Mouse (Mus musculus): ENCODE measurements around the gene Acr. TPM values are rescaled to one million over a fixed set of nuclear protein-coding genes. Genes with fewer than 3 reads are reported as not detected.

Gene Acr
- total RNA-seq, 1 experiment from 2014 or later: not detected

DNA sequence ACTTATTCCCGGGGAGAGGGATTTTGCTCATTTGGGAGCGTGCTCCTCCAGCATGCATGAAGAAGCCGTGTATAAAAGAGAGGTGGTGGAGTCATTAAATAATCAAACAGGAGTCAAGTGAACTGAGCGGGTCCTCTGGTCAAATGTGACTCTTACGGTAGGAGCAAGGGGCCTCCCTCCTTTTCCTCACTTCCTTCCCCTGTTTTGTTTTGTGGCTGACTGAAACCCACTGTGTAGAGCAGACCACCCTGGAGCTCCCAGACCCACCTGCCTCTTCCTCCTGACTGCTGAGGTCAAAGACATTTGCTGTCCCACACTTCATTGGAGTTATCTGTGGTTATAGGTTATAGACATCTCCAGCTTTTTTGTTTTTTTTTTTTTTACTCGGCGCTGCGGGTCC is 39.4 kb downstream of the Acr start:
- ATAC-seq (replicated peaks; ENCODE audit: low read depth, poor library complexity, severe bottlenecking): peak; percentile 46

DNA sequence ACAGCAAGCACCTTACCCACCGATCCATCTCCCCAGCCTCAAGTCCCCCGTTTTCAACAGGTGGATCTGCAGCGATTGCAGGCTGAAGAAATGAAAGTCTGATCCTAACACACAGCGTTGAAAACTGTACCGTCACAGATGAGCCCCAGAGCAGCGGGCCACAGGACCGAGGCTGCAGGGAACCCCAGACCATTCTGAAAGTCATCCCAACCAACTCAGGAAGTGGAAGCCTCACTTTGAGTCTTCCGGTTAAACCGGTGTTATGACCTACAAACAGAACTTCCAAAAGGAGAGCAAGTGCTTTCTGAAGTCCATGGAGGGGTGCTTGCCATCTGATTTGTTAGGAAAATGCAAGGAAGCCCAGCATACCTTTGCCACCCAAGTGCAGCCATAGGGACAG is 39.8 kb downstream of the Acr start:
- peak; percentile 78 for ATAC-seq (replicated peaks; ENCODE audit: low read depth, poor library complexity, severe bottlenecking)

GRCm38 (mm10) chr15:89622312-89622958 is 54.3 kb downstream of the Acr start:
- peak; percentile 72; the same call in 1 of the 2 replicates for ATAC-seq (replicated peaks; ENCODE audit: low read depth, poor library complexity, severe bottlenecking)

GRCm38 (mm10) chr15:89622959-89623625 is 55.0 kb downstream of the Acr start:
- ATAC-seq (replicated peaks; ENCODE audit: low read depth, poor library complexity, severe bottlenecking): peak; percentile 47

- ATAC-seq (replicated peaks; ENCODE audit: low read depth, poor library complexity, severe bottlenecking): peak; percentile 95
These were observed 55.5 kb downstream of the Acr start for GRCm38 (mm10) chr15:89623626-89623959.

Other genes with a start within 250 kb of the Acr start
- gene Adm2, start 245.6 kb upstream of the Acr start, total RNA-seq (2017): not detected in 2 replicates
- gene Miox, start 233.9 kb upstream of the Acr start, total RNA-seq (2017): not detected in 2 replicates
- 13.9 and 14.4 TPM in 2 replicates for gene Lmf2, start 212.7 kb upstream of the Acr start, total RNA-seq (2017)
- 81.4 and 106 TPM in 2 replicates for gene Ncaph2, start 212.6 kb upstream of the Acr start, total RNA-seq (2017)
- gene Sco2, start 194.5 kb upstream of the Acr start, total RNA-seq (2017): 21.8 and 23.0 TPM in 2 replicates
- gene Tymp, start 191.3 kb upstream of the Acr start, total RNA-seq (2017): 0.68 and 0.78 TPM in 2 replicates
- 2.9 and 3.0 TPM in 2 replicates for gene Odf3b, start 189.0 kb upstream of the Acr start, total RNA-seq (2017)
- not detected in 2 replicates for gene Klhdc7b, start 183.4 kb upstream of the Acr start, total RNA-seq (2017)
- gene Syce3, start 157.8 kb upstream of the Acr start, total RNA-seq (2017): not detected in 2 replicates
- 2.6 TPM in 1 of 2 replicates, not detected in the other for gene Cpt1b, start 142.5 kb upstream of the Acr start, total RNA-seq (2017)
- 3.9 and 7.0 TPM in 2 replicates for gene C730034F03Rik, start 138.7 kb upstream of the Acr start, total RNA-seq (2017)
- 0.29 and 0.46 TPM in 2 replicates for gene Gm44502, start 138.6 kb upstream of the Acr start, total RNA-seq (2017)
- 11.7 and 15.9 TPM in 2 replicates for gene Chkb, start 138.4 kb upstream of the Acr start, total RNA-seq (2017)
- gene Mapk8ip2, start 114.4 kb upstream of the Acr start, total RNA-seq (2017): not detected in 2 replicates
- gene Arsa, start 90.9 kb upstream of the Acr start, total RNA-seq (2017): 9.4 and 12.9 TPM in 2 replicates
- 10.2 and 14.9 TPM in 2 replicates for gene Shank3, start 68.7 kb upstream of the Acr start, total RNA-seq (2017)
- 11.1 and 12.6 TPM in 2 replicates for gene Rabl2, start 23.6 kb downstream of the Acr start, total RNA-seq (2017)

Measured in common myeloid progenitor, adult 5-6 weeks (primary cell).